Mouse (Mus musculus) embryonic facial prominence, embryonic 10.5 days (tissue): ENCODE data around the gene Aadat. TPM values are rescaled to one million over a fixed set of nuclear protein-coding genes. Genes with fewer than 3 reads are reported as not detected.
"Not testable (repeated sequence)": the region's sequence is repeated elsewhere in the genome, so short reads cannot be mapped to it uniquely, and the experiment has no call there.

ENCODE experiments used
- DNase-seq: peaks from one replicate; pipeline ENCODE4 v3.0.0-alpha.2; 2017; ENCODE audit warnings: low spot score
- H3K27ac ChIP-seq: fragments of 300-500 bp; sonication (generic); replicated peaks from 2 replicates; pipeline ENCODE4 v1.5.1; 2016; ENCODE audit warnings: mild to moderate bottlenecking
- H3K27me3 ChIP-seq: fragments of 300-500 bp; sonication (generic); replicated peaks from 2 replicates; pipeline ENCODE4 v1.6.1; 2016; ENCODE audit warnings: low read depth, mild to moderate bottlenecking; ENCODE audit not compliant: poor library complexity, severe bottlenecking
- H3K36me3 ChIP-seq: fragments of 300-500 bp; sonication (generic); replicated peaks from 2 replicates; pipeline ENCODE4 v1.6.1; 2016; ENCODE audit warnings: mild to moderate bottlenecking, moderate library complexity
- H3K4me1 ChIP-seq: fragments of 300-500 bp; sonication (generic); 2 replicates; pipeline ENCODE4 v1.6.1; 2016
- H3K4me3 ChIP-seq: fragments of 300-500 bp; sonication (generic); 2 replicates; pipeline ENCODE4 v1.5.1; 2016; ENCODE audit warnings: mild to moderate bottlenecking, moderate library complexity
- H3K9me3 ChIP-seq: fragments of 300-500 bp; sonication (generic); 2 replicates; pipeline ENCODE4 v1.6.1; 2016; ENCODE audit warnings: mild to moderate bottlenecking
- WGBS: fragments of 180-500 bp; shearing (Covaris S2); methylation state at CpG from one replicate; pipeline ENCODE4 v1.1.7; 2016; 5-methylcytosine and 5-hydroxymethylcytosine counted together
- polyA plus RNA-seq: library from polyadenylated mRNA; unstranded; fragments of >200 nt; fragmentation: Nextera tagmentation; extraction: Ambion mirVana; gene quantifications from 2 replicates; pipeline ENCODE4 v1.2.1, GENCODE M21; 2016

Aadat gene
- polyA plus RNA-seq, 1 experiment from 2014 or later, result 1.3 TPM

DNA sequence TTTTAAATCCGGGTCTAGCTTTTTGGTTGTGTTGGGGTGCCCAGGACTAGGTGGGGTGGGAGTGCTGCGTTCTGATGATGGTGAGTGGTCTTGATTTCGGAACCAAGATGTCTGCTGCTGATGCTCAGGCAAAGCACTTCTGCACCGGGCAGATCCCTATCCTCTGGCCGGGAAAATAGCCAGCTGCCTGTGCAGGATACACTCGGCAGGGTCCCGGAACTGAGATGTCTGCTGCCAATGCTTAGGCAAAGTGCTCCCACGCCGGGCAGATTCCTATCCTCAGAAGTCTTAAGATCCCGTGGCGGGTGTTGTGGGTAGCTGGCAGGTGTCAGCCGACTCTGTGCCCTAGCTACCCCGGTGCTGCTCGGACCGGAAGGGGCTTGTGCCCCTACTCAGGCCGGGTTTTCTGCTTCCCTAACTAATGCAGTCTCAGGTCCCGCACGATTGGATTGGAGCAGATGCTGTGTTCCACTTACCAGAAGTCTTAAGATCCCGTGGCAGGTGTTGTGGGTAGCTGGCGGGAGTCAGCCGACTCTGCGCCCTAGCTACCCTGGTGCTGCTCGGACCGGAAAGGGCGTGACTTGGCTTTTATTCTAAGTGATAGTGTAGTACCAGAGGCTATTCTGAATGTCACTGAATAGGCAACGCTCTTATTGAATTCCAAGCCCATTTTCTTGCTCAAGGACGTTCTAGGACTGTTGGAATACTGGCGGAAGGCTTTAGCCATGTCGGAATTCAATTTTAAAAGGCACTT is 85.8 kb downstream of the Aadat start:
- H3K9me3 ChIP-seq, H3K27ac ChIP-seq, DNase-seq, H3K27me3 ChIP-seq, H3K4me1 ChIP-seq, H3K36me3 ChIP-seq, H3K4me3 ChIP-seq: not testable (repeated sequence)
- 88% methylated on average over 29 of the region's 29 CpGs for WGBS

DNA sequence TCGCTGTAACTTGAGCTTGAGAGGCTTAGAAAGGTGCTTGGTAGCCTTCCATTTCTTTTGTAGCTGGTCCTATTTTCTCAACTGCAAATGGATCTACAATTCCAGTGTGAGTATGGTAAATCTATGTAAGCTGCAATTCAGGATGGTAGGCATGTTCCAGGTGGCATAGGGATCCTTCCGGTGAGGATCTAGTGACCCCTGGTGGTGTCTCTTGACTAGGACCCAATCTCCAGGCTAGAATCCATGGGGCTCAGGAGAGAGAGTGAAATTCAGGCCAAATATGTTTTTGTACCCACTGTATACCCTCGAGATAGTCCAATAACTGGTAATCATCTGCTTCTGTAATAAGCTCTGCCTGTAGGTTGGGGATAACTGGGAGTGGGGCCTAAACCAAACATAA is 89.0 kb downstream of the Aadat start:
- Histone ChIP-seq H3K4me1 (no peaks in the 10 kb centered on the region), H3K27me3 (no peaks in the 10 kb centered on the region), H3K9me3 (no peaks in the 10 kb centered on the region), H3K36me3 (no peaks in the 10 kb centered on the region), H3K27ac (no peak overlapping the region), H3K4me3 (no peak overlapping the region)
- 70% methylated on average over 3 of the region's 3 CpGs for WGBS
- no peak for DNase-seq

Other genes with a start within 250 kb of the Aadat start
- not detected in 2 replicates for gene Gm10283, start 2.7 kb upstream of the Aadat start, polyA plus RNA-seq
- gene Mfap3l, start 126.9 kb downstream of the Aadat start, polyA plus RNA-seq, result 0.74 and 1.2 TPM in 2 replicates